Mouse (Mus musculus): ENCODE data around the gene Bcl2l1.
A peak's percentile ranks its signal among the peaks of the same experiment; 100 is the strongest.

Bcl2l1 gene

DNA sequence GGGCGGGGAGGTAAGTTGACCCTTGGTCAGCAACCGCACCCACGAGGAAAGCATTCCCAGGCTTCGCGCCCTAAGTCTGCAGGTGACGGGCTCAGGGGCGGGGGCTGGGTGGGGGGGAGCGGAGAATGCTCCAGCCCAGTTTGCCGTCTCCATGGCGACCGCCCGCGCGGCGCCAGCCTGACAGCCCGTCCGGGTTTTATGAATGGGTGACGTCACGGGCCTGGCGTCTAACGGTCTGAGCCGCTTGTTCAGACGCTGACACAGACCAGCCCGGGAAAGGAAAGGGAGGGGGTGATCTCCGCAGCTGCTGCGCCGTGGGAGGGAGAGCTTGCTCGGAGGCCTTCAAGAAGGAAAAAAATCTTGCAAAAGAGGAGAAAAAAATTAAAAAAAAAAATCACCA, 96.5 kb downstream of the Bcl2l1 start:
- peak; percentile 100 for DNase-seq

DNA sequence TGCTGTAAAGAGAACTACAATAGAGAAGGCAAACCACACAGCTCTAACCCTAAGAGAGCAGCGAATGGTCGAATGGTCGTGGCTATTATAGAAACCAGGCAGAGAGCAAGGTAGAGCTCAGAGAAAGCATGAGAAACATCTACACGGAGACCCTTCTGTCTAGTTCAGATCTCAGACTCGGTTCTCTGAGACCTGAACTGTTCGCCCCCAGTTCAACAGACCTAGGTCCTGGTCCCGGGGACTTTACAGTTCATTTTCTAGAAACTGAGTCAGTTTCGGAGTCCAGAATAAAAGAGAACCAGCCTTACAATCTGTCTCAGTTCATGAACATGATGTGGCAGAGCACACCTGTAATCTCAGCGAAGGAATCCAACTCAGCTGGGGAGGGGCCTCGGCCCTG, 97.0 kb downstream of the Bcl2l1 start:
- DNase-seq: no peak

DNA sequence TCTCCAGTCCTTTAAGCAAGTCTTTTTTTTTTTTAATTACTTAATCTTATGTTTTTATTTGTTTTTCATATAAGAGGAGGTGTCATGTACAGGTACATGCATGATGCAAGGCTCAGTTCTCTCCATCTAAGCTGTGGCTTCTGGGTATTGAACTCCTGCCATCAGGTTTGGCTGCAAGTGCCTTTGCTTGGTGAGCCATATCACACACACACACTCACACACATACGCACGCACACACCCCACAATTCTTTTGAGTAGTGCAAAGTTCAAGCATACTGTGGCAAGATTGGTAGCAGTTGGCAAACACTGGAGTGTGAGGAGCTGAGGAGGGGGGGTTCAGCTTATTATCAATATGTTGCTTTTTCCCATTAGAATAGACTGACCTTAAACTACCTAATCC, 98.3 kb downstream of the Bcl2l1 start:
- no peak for DNase-seq

Measured in heart, adult 11 months (tissue).